Mouse (Mus musculus): ENCODE measurements around the gene Gm42715.
"Not testable (repeated sequence)": the region's sequence is repeated elsewhere in the genome, so short reads cannot be mapped to it uniquely, and the experiment has no call there.

Gene Gm42715

GRCm38 (mm10) chr7:127497382-127497781 lies 22.0 kb upstream of the Gm42715 start:
- in situ Hi-C loops (cut with MboI): loop anchor here (5.0 kb wide), 1 partner anchor 135 kb away; no protein-coding TSS in a partner anchor

DNA sequence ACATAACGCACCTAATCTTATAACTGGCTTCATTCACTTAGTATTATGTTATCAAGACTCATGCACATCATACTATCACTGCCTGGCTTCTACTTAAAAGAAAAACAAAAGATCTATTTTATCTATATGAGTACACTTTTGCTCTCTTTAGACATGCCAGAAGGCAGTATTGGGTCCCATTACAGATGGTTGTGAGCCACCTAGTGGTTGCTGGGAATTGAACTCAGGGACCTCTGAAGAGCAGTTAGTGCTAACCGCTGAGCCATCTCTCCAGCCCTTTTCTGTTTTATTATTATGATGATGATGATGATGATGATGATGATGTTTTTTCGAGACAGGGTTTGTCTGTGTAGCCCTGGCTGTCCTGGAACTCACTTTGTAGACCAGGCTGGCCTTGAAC lies 21.0 kb upstream of the Gm42715 start:
- in situ Hi-C loops (cut with MboI): loop anchor here (5.0 kb wide), 1 partner anchor 136 kb away; no protein-coding TSS in a partner anchor

- in situ Hi-C loops (cut with MboI): no loop called here
Measured at GRCm38 (mm10) chr7:127508291-127508690, 11.1 kb upstream of the Gm42715 start.

DNA sequence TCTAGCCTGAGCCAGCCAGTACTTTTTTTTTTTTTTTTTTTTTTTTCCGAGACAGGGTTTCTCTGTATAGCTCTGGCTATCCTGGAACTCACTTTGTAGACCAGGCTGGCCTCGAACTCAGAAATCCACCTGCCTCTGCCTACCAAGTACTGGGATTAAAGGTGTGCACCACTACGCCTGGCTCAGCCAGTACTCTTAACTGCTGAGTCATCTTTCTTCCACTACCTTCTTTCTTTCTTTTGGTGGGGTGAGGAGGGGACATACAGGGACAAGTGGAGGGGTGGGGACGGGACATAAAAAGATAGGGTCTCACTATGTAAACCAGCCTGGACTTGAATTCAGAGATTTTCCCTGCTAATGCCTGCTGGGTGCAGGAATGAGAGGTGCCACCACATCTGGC lies 9.6 kb upstream of the Gm42715 start:
- in situ Hi-C loops (cut with MboI): not testable (repeated sequence)

DNA sequence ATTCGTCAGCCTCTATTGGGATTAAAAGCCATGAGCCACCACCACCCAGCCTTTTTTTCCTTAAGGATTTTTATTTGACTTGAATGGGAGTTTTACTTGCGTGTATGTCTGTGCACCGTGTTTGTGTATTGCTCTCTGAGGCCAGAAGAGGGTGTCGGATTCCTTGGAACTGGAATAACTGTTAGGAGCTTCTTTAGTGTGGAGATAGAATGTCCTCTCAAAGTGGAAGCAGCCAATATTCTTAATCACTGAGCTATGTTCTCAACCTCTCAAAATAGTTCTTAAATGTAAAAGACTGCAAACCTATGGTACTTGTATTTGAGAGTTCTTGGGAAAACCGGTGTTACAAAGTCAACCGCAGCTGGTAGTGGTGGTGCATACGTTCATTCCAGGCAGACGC lies 8.1 kb upstream of the Gm42715 start:
- in situ Hi-C loops (cut with MboI): no loop called here

GRCm38 (mm10) chr7:127511808-127512230 lies 7.6 kb upstream of the Gm42715 start, which contains the start of gene Srcap:
Gene Srcap, plus strand, starts transcription at chr7:127511983.
- in situ Hi-C loops (cut with MboI): no loop called here

GRCm38 (mm10) chr7:127512231-127513015 lies 7.0 kb upstream of the Gm42715 start:
- in situ Hi-C loops (cut with MboI): no loop called here

DNA sequence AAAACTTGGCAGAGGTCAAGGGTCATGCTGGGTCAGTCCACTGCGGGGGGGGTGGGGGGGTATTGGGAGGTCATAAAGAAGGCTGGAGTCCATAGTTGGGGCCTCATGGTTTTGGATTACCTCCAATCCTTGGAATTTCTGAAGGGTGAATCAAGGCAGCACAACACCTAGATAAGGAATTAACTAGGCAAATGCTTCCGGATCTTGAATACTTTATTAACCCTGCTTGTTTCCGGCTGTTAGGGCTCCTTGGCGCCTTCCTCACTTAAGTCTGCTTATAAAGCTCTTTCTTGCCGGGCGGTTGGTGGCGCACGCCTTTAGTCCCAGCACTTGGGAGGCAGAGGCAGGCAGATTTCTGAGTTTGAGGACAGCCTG lies 6.4 kb upstream of the Gm42715 start:
- in situ Hi-C loops (cut with MboI): no loop called here

GRCm38 (mm10) chr7:127513781-127514180 lies 5.6 kb upstream of the Gm42715 start:
- in situ Hi-C loops (cut with MboI): no loop called here

GRCm38 (mm10) chr7:127515846-127516245 lies 3.5 kb upstream of the Gm42715 start:
- in situ Hi-C loops (cut with MboI): no loop called here

GRCm38 (mm10) chr7:127516344-127516743 lies 3.0 kb upstream of the Gm42715 start:
- in situ Hi-C loops (cut with MboI): no loop called here

GRCm38 (mm10) chr7:127541671-127542070 lies 22.3 kb downstream of the Gm42715 start:
- in situ Hi-C loops (cut with MboI): no loop called here

- in situ Hi-C loops (cut with MboI): no loop called here
Measured at GRCm38 (mm10) chr7:127549116-127549835, 29.9 kb downstream of the Gm42715 start.

GRCm38 (mm10) chr7:127551558-127551957 lies 32.2 kb downstream of the Gm42715 start:
- in situ Hi-C loops (cut with MboI): no loop called here

- in situ Hi-C loops (cut with MboI): no loop called here
Measured at GRCm38 (mm10) chr7:127560580-127560979, 41.2 kb downstream of the Gm42715 start.

DNA sequence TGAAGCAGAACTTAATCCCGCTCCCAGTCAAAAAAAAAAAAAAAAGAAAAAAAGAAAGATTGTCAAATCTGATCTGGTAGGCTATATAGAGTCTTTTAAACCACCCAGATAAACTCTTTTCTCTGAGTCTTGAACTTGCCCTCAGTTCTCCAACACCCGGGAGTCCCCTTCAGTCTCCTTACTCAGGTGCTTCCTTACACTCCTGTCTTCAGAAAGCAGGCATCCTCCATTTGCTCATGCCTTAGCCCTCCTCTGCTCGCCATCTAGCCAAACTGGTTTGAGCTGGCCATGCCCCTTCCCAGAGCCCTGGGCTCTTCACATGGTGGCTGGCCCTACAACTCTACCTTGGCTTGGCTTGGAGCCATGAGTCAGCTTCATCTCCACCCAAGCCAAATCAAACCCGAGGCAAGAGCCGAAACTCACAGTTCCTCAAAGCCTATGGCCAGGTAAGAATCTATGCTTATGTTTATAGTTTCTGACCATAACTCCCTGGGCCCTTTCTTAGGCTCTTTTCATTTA lies 42.0 kb downstream of the Gm42715 start, which contains the start of gene Tmem265:
Tmem265 (plus strand) TSS at position 51 of the 519 bp plus-strand sequence.
- in situ Hi-C loops (cut with MboI): no loop called here

DNA sequence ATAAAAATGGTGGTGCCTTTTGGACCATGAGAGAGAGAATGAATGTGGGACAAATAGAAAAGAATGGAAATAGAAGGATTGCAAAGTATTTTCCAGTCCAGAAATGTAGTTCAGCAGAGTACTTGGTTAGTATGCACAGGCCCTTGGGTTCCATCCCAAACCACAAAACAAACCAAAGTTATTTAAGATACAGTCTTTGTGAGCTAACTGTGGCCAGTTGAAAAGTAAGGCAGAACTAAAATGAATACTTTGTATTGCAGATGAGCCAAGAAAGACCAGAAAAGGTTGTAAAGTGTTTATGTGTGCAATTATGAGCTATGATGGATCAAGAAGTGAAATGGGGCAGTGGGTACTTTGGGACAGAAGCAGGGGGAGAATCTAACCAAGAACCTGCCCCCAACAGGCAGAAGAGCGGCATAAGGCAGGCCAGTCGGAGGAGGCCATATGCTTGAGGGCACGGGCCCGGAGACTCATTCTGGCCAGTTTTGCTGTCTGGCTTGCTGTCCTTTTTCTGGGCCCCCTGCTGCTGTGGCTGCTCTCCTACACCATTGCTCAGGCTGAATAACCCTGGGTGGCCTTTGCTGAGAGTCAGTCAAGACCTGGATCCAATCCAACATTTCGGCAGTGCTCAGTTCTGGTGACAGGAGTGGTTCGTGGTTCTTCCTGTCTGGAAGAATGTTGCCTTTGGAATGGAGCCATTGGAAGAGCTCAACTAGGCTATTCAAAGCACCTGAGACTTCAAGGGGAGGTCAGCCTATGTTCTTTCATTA lies 45.2 kb downstream of the Gm42715 start:
- in situ Hi-C loops (cut with MboI): no loop called here

DNA sequence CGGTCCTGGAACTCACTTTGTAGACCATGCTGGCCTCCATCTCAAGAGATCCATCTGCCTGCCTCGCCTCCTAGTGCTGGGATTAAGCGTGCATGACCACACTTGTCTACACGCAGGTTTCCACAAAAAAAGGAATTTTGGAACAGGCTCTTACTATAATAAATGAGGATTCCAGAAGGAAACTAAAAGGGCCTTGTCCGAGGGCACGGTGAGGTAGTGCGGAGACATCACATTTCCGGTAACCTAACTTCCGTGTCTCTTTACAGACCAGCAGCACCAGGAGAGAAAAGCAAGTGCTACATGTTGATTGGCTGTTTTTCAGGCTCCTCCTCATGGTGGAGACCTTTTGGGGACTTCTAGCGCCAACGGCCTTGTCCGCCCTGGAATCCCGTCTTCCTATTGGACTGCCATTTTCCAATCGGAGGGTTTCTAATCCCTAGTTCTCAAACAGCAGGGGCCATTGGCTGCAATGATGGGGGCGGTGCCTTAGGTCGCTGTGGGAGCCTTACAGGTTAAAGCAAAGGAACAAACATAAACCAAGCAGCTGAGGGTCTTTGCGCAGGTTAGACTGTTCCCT lies 53.6 kb downstream of the Gm42715 start, which contains the start of gene Phkg2:
Phkg2 (plus strand) TSS at position 446 of the 577 bp plus-strand sequence.
- in situ Hi-C loops (cut with MboI): no loop called here

GRCm38 (mm10) chr7:127573503-127574008 lies 54.2 kb downstream of the Gm42715 start:
- in situ Hi-C loops (cut with MboI): no loop called here

GRCm38 (mm10) chr7:127574115-127574514 lies 54.7 kb downstream of the Gm42715 start:
- in situ Hi-C loops (cut with MboI): no loop called here

GRCm38 (mm10) chr7:127583260-127583659 lies 63.9 kb downstream of the Gm42715 start:
- in situ Hi-C loops (cut with MboI): no loop called here
